Mouse (Mus musculus): ENCODE data around the gene 1700018B08Rik.

DNA sequence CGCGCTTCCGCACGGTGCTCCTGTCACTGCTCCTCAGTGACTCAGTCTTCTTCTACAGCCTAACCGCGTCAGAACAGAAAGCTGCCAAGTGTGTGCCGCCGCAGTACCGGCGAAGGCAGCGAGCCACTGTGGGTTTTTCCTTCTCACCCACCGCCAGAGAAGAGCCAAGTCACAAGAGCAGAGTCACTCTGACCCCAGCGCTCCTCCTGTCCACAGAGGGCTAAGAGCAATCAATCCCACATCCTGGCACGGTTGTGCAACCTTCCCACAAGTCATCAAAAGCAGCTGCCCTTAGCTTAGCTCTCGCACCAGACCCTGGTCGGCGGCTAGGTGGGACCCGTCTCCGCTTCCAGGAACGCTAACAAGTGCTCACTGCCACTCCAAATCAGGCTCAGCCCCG lies 26.2 kb upstream of the 1700018B08Rik start:
- no peak for TF ChIP-seq CTCF (IDR thresholded peaks at IDR 0.05; ENCODE audit: low read depth)
- TF ChIP-seq EP300 (IDR thresholded peaks at IDR 0.05; ENCODE audit: low read depth): no peak

Measured in liver, postnatal 0 days (tissue).